Mouse (Mus musculus) heart, embryonic 14.5 days (tissue): Measurements from ENCODE around the gene Hes1. TPM values are rescaled to one million over a fixed set of nuclear protein-coding genes. Genes with fewer than 3 reads are reported as not detected.
"Not testable (repeated sequence)": the region's sequence is repeated elsewhere in the genome, so short reads cannot be mapped to it uniquely, and the experiment has no call there.

Experiments
- ATAC-seq: fragments of 200-750 bp; cut with Nextera tagmentation; 2 replicates; pipeline ENCODE4 v1.8.0; 2017; ENCODE audit warnings: low read depth, moderate TSS enrichment; ENCODE audit not compliant: insufficient number of reproducible peaks, insufficient read depth, low FRiP score
- H3K27ac ChIP-seq, 2 experiments: fragments of 200-500 bp in 1 of 2; fragments of 300-500 bp in 1 of 2; sonication (generic) in 1 of 2; replicated peaks in 1 of 2; 2 replicates each; pipeline ENCODE4 v1.5.1; 2012 to 2014; ENCODE audit warnings: low read depth in 2 of 2, low read length in 2 of 2, control low read depth in 1 of 2, mild to moderate bottlenecking in 1 of 2, mixed read lengths in 1 of 2; ENCODE audit not compliant: control insufficient read depth in 1 of 2, insufficient read depth in 1 of 2
- H3K27me3 ChIP-seq: fragments of 300-500 bp; sonication (generic); 2 replicates; pipeline ENCODE4 v1.6.1; 2014; ENCODE audit warnings: mild to moderate bottlenecking, low read length, control low read depth; ENCODE audit not compliant: control insufficient read depth, insufficient read depth
- H3K36me3 ChIP-seq: fragments of 300-500 bp; sonication (generic); 2 replicates; pipeline ENCODE4 v1.6.1; 2014; ENCODE audit warnings: mild to moderate bottlenecking, control low read depth, low read length, mixed read lengths; ENCODE audit not compliant: control insufficient read depth, insufficient read depth
- H3K4me1 ChIP-seq, 2 experiments: fragments of 200-500 bp in 1 of 2; fragments of 300-500 bp in 1 of 2; sonication (generic) in 1 of 2; 2 replicates each; pipeline ENCODE4 v1.6.1; 2012 to 2014; ENCODE audit warnings: low read length in 2 of 2, control low read depth in 1 of 2, mixed read lengths in 1 of 2; ENCODE audit not compliant: control insufficient read depth in 2 of 2, insufficient read depth in 2 of 2
- H3K4me2 ChIP-seq: fragments of 300-500 bp; sonication (generic); 2 replicates; pipeline ENCODE4 v1.6.1; 2014; ENCODE audit warnings: mild to moderate bottlenecking, low read length
- H3K4me3 ChIP-seq, 2 experiments: fragments of 200-500 bp in 1 of 2; fragments of 300-500 bp in 1 of 2; sonication (generic) in 1 of 2; 2 replicates each; pipeline ENCODE4 v1.5.1; 2012 to 2014; ENCODE audit warnings: low read length in 2 of 2, mild to moderate bottlenecking in 2 of 2, control low read depth in 1 of 2, low read depth in 1 of 2, moderate library complexity in 1 of 2; ENCODE audit not compliant: control insufficient read depth in 1 of 2, insufficient read depth in 1 of 2
- H3K9ac ChIP-seq: fragments of 300-500 bp; sonication (generic); 2 replicates; pipeline ENCODE4 v1.6.1; 2014; ENCODE audit warnings: mild to moderate bottlenecking, low read length
- H3K9me3 ChIP-seq: fragments of 300-500 bp; sonication (generic); 2 replicates; pipeline ENCODE4 v1.6.1; 2016; ENCODE audit warnings: low read length, control low read depth; ENCODE audit not compliant: control insufficient read depth
- WGBS: fragments of 180-500 bp; shearing (Covaris S2); extraction: QIAGEN DNeasy Blood & Tissue Kit; methylation state at CpG from one replicate; pipeline ENCODE4 v1.1.7; 2014; 5-methylcytosine and 5-hydroxymethylcytosine counted together
- polyA plus RNA-seq: library from polyadenylated mRNA; unstranded; fragments of >200 nt; fragmentation: Nextera tagmentation; extraction: Ambion mirVana; gene quantifications from 2 replicates; pipeline ENCODE4 v1.2.1, GENCODE M21; 2014

The Hes1 gene
- polyA plus RNA-seq, 1 experiment from 2014 or later = 25.4 TPM

GRCm38 (mm10) chr16:30102149-30102915 lies 38.1 kb downstream of the Hes1 start:
- Histone ChIP-seq H3K27ac (peak overlapping the region in 1 of 2 experiments; percentile 19; a peak in 1 of 4 replicates), H3K9ac (no peak overlapping the region)

GRCm38 (mm10) chr16:30102982-30103381 lies 38.8 kb downstream of the Hes1 start:
- Histone ChIP-seq H3K4me1 (peaks cover 2 to 9% of the 10 kb centered on the region in 2 experiments; a peak in 2 of 4 replicates), H3K36me3 (no peaks in the 10 kb centered on the region), H3K4me3 (no peak overlapping the region), H3K4me2 (no peak overlapping the region), H3K9me3 (no peaks in the 10 kb centered on the region), H3K9ac (no peak overlapping the region), H3K27ac (no peak overlapping the region; a peak in 1 of 4 replicates), H3K27me3 (no peaks in the 10 kb centered on the region)
- 26% methylated on average over 3 of the region's 3 CpGs for WGBS
- no peak for ATAC-seq

More at GRCm38 (mm10) chr16:30102149-30102915, 38.1 kb downstream of the Hes1 start:
- no peaks in the 10 kb centered on the region for H3K36me3 ChIP-seq
- no peak overlapping the region for H3K4me3 ChIP-seq
- H3K4me1 ChIP-seq = peaks cover 2 to 9% of the 10 kb centered on the region in 2 experiments; a peak in 2 of 4 replicates
- ATAC-seq = no peak
- no peaks in the 10 kb centered on the region for H3K9me3 ChIP-seq
- no peaks in the 10 kb centered on the region for H3K27me3 ChIP-seq
- WGBS = 22% methylated on average over 10 of the region's 10 CpGs
- H3K4me2 ChIP-seq = 0 out of 2 replicates have a peak overlapping the region, but pooled peaks have one; percentile 26

- no peak overlapping the region for H3K27ac ChIP-seq
- H3K9me3 ChIP-seq = no peaks in the 10 kb centered on the region
- 63% methylated on average over 6 of the region's 6 CpGs for WGBS
- no peaks in the 10 kb centered on the region for H3K27me3 ChIP-seq
- no peak overlapping the region for H3K9ac ChIP-seq
- no peak for ATAC-seq
- H3K36me3 ChIP-seq = no peaks in the 10 kb centered on the region
- no peak overlapping the region for H3K4me3 ChIP-seq
- H3K4me2 ChIP-seq = no peak overlapping the region
- H3K4me1 ChIP-seq = peaks cover 2 to 9% of the 10 kb centered on the region in 2 experiments; a peak in 2 of 4 replicates
Measured at GRCm38 (mm10) chr16:30103495-30103894, 39.3 kb downstream of the Hes1 start.

- Histone ChIP-seq H3K4me3 (no peak overlapping the region), H3K27me3 (no peaks in the 10 kb centered on the region), H3K4me2 (no peak overlapping the region), H3K9ac (no peak overlapping the region), H3K27ac (no peak overlapping the region), H3K9me3 (no peaks in the 10 kb centered on the region), H3K36me3 (no peaks in the 10 kb centered on the region), H3K4me1 (peaks cover 2 to 9% of the 10 kb centered on the region in 2 experiments; a peak in 2 of 4 replicates)
- 81% methylated on average over 3 of the region's 3 CpGs for WGBS
- no peak for ATAC-seq
Measured at GRCm38 (mm10) chr16:30104363-30104762, 40.2 kb downstream of the Hes1 start.

GRCm38 (mm10) chr16:30105476-30105875 lies 41.3 kb downstream of the Hes1 start:
- Histone ChIP-seq H3K27me3 (no peaks in the 10 kb centered on the region), H3K36me3 (no peaks in the 10 kb centered on the region), H3K4me2 (no peak overlapping the region), H3K9me3 (peaks cover 3% of the 10 kb centered on the region; the same call in 1 of the 2 replicates), H3K4me3 (no peak overlapping the region), H3K9ac (no peak overlapping the region), H3K27ac (no peak overlapping the region), H3K4me1 (peaks cover 2 to 9% of the 10 kb centered on the region in 2 experiments; a peak in 2 of 4 replicates)
- ATAC-seq = no peak
- WGBS = 86% methylated on average over 7 of the region's 7 CpGs

GRCm38 (mm10) chr16:30108167-30108566 lies 44.0 kb downstream of the Hes1 start:
- H3K27me3 ChIP-seq, H3K36me3 ChIP-seq, H3K4me3 ChIP-seq, H3K27ac ChIP-seq, H3K4me1 ChIP-seq, ATAC-seq, H3K9me3 ChIP-seq, H3K9ac ChIP-seq, H3K4me2 ChIP-seq: not testable (repeated sequence)
- 83% methylated on average over 11 of the region's 11 CpGs for WGBS

GRCm38 (mm10) chr16:30110466-30110865 lies 46.3 kb downstream of the Hes1 start:
- H3K4me1 ChIP-seq = peaks cover 0 to 2% of the 10 kb centered on the region in 2 experiments; a peak in 1 of 4 replicates
- WGBS = 83% methylated on average over 3 of the region's 3 CpGs
- no peak overlapping the region for H3K27ac ChIP-seq
- H3K4me3 ChIP-seq = no peak overlapping the region
- no peak for ATAC-seq
- no peaks in the 10 kb centered on the region for H3K27me3 ChIP-seq
- no peak overlapping the region for H3K4me2 ChIP-seq
- no peaks in the 10 kb centered on the region for H3K36me3 ChIP-seq
- peaks cover 7% of the 10 kb centered on the region for H3K9me3 ChIP-seq
- no peak overlapping the region for H3K9ac ChIP-seq
